Mouse (Mus musculus) hindbrain, embryonic 11.5 days (tissue): ENCODE data around the gene Irs2. TPM values are rescaled to one million over a fixed set of nuclear protein-coding genes. Genes with fewer than 3 reads are reported as not detected.
A peak's percentile ranks its signal among the peaks of the same experiment; 100 is the strongest.

ENCODE experiments used
- ATAC-seq: fragments of 200-750 bp; cut with Nextera tagmentation; 2 replicates; pipeline ENCODE4 v1.8.0; 2017; ENCODE audit warnings: mild to moderate bottlenecking, moderate TSS enrichment, moderate library complexity; ENCODE audit not compliant: low FRiP score
- DNase-seq: peaks from one replicate; pipeline ENCODE4 v3.0.0-alpha.2; 2015; ENCODE audit warnings: low spot score
- H3K27ac ChIP-seq: fragments of 300-500 bp; sonication (generic); 2 replicates; pipeline ENCODE4 v1.5.1; 2014; ENCODE audit warnings: mild to moderate bottlenecking, low read depth, low read length
- H3K27me3 ChIP-seq: fragments of 300-500 bp; sonication (generic); 2 replicates; pipeline ENCODE4 v1.6.1; 2014; ENCODE audit warnings: mild to moderate bottlenecking, low read length, moderate library complexity, mixed read lengths; ENCODE audit not compliant: control insufficient read depth, insufficient read depth
- H3K36me3 ChIP-seq: fragments of 300-500 bp; sonication (generic); 2 replicates; pipeline ENCODE4 v1.6.1; 2014; ENCODE audit warnings: mild to moderate bottlenecking, low read length, moderate library complexity, mixed read lengths; ENCODE audit not compliant: control insufficient read depth, insufficient read depth
- H3K4me1 ChIP-seq: fragments of 300-500 bp; sonication (generic); replicated peaks from 2 replicates; pipeline ENCODE4 v1.6.1; 2014; ENCODE audit warnings: low read length, mixed read lengths; ENCODE audit not compliant: control insufficient read depth, insufficient read depth
- H3K4me2 ChIP-seq: fragments of 300-500 bp; sonication (generic); replicated peaks from 2 replicates; pipeline ENCODE4 v1.6.1; 2014; ENCODE audit warnings: mild to moderate bottlenecking, low read depth, low read length
- H3K4me3 ChIP-seq: fragments of 300-500 bp; sonication (generic); 2 replicates; pipeline ENCODE4 v1.5.1; 2014; ENCODE audit warnings: low read depth, low read length
- H3K9ac ChIP-seq: fragments of 300-500 bp; sonication (generic); 2 replicates; pipeline ENCODE4 v1.6.1; 2014; ENCODE audit warnings: low read depth, low read length
- H3K9me3 ChIP-seq: fragments of 300-500 bp; sonication (generic); 2 replicates; pipeline ENCODE4 v1.6.1; 2016; ENCODE audit warnings: low read length; ENCODE audit not compliant: control insufficient read depth
- WGBS: fragments of 180-500 bp; shearing (Covaris S2); extraction: QIAGEN DNeasy Blood & Tissue Kit; methylation state at CpG from one replicate; pipeline ENCODE4 v1.1.7; 2014; 5-methylcytosine and 5-hydroxymethylcytosine counted together
- polyA plus RNA-seq: library from polyadenylated mRNA; unstranded; fragments of >200 nt; fragmentation: Nextera tagmentation; extraction: Ambion mirVana; gene quantifications from 2 replicates; pipeline ENCODE4 v1.2.1, GENCODE M21; 2014

The Irs2 gene
- polyA plus RNA-seq, 1 experiment from 2014 or later, result 5.6 TPM

GRCm38 (mm10) chr8:11011787-11012485 is 3.7 kb upstream of the Irs2 start:
- WGBS, result 69% methylated on average over 3 of the region's 3 CpGs
- Histone ChIP-seq H3K27ac (no peak overlapping the region), H3K4me3 (no peak overlapping the region), H3K27me3 (no peaks in the 10 kb centered on the region), H3K4me1 (peaks cover 4% of the 10 kb centered on the region; the same call in 1 of the 2 replicates), H3K36me3 (no peaks in the 10 kb centered on the region), H3K9ac (no peak overlapping the region), H3K9me3 (no peaks in the 10 kb centered on the region), H3K4me2 (no peak overlapping the region)
- DNase-seq, result no peak
- no peak for ATAC-seq

- Histone ChIP-seq H3K27ac (no peak overlapping the region), H3K4me1 (peaks cover 11% of the 10 kb centered on the region), H3K4me3 (no peak overlapping the region), H3K36me3 (no peaks in the 10 kb centered on the region), H3K4me2 (no peak overlapping the region), H3K9me3 (no peaks in the 10 kb centered on the region), H3K9ac (0 out of 2 replicates have a peak overlapping the region, but pooled peaks have one; percentile 2), H3K27me3 (no peaks in the 10 kb centered on the region)
- 16% methylated on average over 11 of the region's 11 CpGs for WGBS
- ATAC-seq, result no peak
- peak; percentile 17 for DNase-seq
Observed at GRCm38 (mm10) chr8:11010913-11011605, 2.8 kb upstream of the Irs2 start.

GRCm38 (mm10) chr8:11010398-11010797 is 2.1 kb upstream of the Irs2 start:
- ATAC-seq (no peak), DNase-seq (peak; percentile 16)
- H3K4me1 ChIP-seq, result peaks cover 17% of the 10 kb centered on the region
- no peaks in the 10 kb centered on the region for H3K27me3 ChIP-seq
- H3K4me2 ChIP-seq, result no peak overlapping the region
- H3K27ac ChIP-seq, result no peak overlapping the region
- no peak overlapping the region for H3K9ac ChIP-seq
- no peaks in the 10 kb centered on the region for H3K9me3 ChIP-seq
- 63% methylated on average over 11 of the region's 11 CpGs for WGBS
- no peak overlapping the region for H3K4me3 ChIP-seq
- no peaks in the 10 kb centered on the region for H3K36me3 ChIP-seq

- peak overlapping the region; percentile 73 for H3K9ac ChIP-seq
- H3K9me3 ChIP-seq, result no peaks in the 10 kb centered on the region
- ATAC-seq, result peak; percentile 47
- DNase-seq, result peak; percentile 83
- peak overlapping the region; percentile 60 for H3K4me3 ChIP-seq
- H3K4me1 ChIP-seq, result peaks cover 26% of the 10 kb centered on the region
- H3K27me3 ChIP-seq, result no peaks in the 10 kb centered on the region
- peak overlapping the region; percentile 72 for H3K4me2 ChIP-seq
- H3K36me3 ChIP-seq, result no peaks in the 10 kb centered on the region
- peak overlapping the region; percentile 97 for H3K27ac ChIP-seq
- 0% methylated on average over 40 of the region's 62 CpGs for WGBS
Observed at GRCm38 (mm10) chr8:11009431-11010071, 1.3 kb upstream of the Irs2 start.

- H3K9ac ChIP-seq, result peak overlapping the region; percentile 81
- H3K4me3 ChIP-seq, result peak overlapping the region; percentile 60
- no peaks in the 10 kb centered on the region for H3K9me3 ChIP-seq
- DNase-seq, result peak; percentile 96
- H3K4me1 ChIP-seq, result peaks cover 29% of the 10 kb centered on the region
- H3K4me2 ChIP-seq, result peak overlapping the region; percentile 72
- WGBS, result 0% methylated on average over 38 of the region's 73 CpGs
- H3K27ac ChIP-seq, result peak overlapping the region; percentile 97
- no peaks in the 10 kb centered on the region for H3K27me3 ChIP-seq
- peak; percentile 93 for ATAC-seq
- no peaks in the 10 kb centered on the region for H3K36me3 ChIP-seq
Observed at GRCm38 (mm10) chr8:11008842-11009420, 673 bp upstream of the Irs2 start.

GRCm38 (mm10) chr8:11007581-11008378 is 478 bp downstream of the Irs2 start:
- peaks cover 33% of the 10 kb centered on the region for H3K4me1 ChIP-seq
- peak overlapping the region; percentile 90 for H3K27ac ChIP-seq
- no peak for ATAC-seq
- H3K27me3 ChIP-seq, result no peaks in the 10 kb centered on the region
- H3K9ac ChIP-seq, result peak overlapping the region; percentile 81
- DNase-seq, result peak; percentile 74
- H3K4me3 ChIP-seq, result peak overlapping the region; percentile 60
- no peaks in the 10 kb centered on the region for H3K9me3 ChIP-seq
- H3K4me2 ChIP-seq, result peak overlapping the region; percentile 72
- H3K36me3 ChIP-seq, result no peaks in the 10 kb centered on the region
- 1% methylated on average over 86 of the region's 88 CpGs for WGBS

- Histone ChIP-seq H3K27ac (peak overlapping the region; percentile 90), H3K4me3 (peak overlapping the region; percentile 60), H3K9me3 (no peaks in the 10 kb centered on the region), H3K4me2 (peak overlapping the region; percentile 72), H3K27me3 (no peaks in the 10 kb centered on the region), H3K4me1 (peaks cover 38% of the 10 kb centered on the region), H3K36me3 (no peaks in the 10 kb centered on the region), H3K9ac (peak overlapping the region; percentile 81)
- DNase-seq (peak; percentile 96), ATAC-seq (peak; percentile 52)
- under 1% methylated on average over 50 of the region's 56 CpGs for WGBS
Observed at GRCm38 (mm10) chr8:11007001-11007580, 1.2 kb downstream of the Irs2 start.

GRCm38 (mm10) chr8:11006276-11006630 is 2.0 kb downstream of the Irs2 start:
- H3K27ac ChIP-seq, result no peak overlapping the region

More at GRCm38 (mm10) chr8:11006276-11006630, 2.0 kb downstream of the Irs2 start:
- Histone ChIP-seq H3K4me3 (peak overlapping the region; percentile 60), H3K4me2 (peak overlapping the region; percentile 72), H3K4me1 (peaks cover 42% of the 10 kb centered on the region), H3K9me3 (no peaks in the 10 kb centered on the region), H3K36me3 (no peaks in the 10 kb centered on the region), H3K9ac (peak overlapping the region; percentile 9; the same call in 1 of the 2 replicates), H3K27me3 (no peaks in the 10 kb centered on the region)
- 83% methylated on average over 9 of the region's 9 CpGs for WGBS
- no peak for ATAC-seq
- no peak for DNase-seq
